Mouse (Mus musculus): Measurements from ENCODE around the gene Nphs1. TPM values are rescaled to one million over a fixed set of nuclear protein-coding genes. Genes with fewer than 3 reads are reported as not detected.
A peak's percentile ranks its signal among the peaks of the same experiment; 100 is the strongest.
"Not testable (repeated sequence)": the region's sequence is repeated elsewhere in the genome, so short reads cannot be mapped to it uniquely, and the experiment has no call there.

The Nphs1 gene
- polyA plus RNA-seq, 1 experiment from 2014 or later = not detected

DNA sequence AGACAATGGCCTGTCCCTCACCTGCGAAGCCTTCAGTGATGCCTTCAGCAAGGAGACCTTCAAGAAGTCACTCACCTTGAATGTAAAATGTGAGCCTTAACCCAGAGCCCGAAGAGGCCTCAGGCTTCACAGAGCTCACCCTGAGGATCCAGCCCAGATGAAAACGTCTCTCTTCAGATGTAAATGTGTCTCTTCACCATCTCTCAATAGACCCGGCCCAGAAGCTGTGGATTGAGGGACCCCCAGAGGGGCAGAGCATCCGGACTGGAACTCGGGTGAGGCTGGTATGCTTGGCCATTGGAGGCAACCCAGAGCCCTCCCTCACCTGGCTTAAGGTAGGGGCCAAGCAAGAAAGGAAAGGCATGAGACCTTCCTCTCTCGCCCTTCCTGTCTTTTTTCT lies 5.5 kb downstream of the Nphs1 start:
- no peaks in the 10 kb centered on the region for H3K36me3 ChIP-seq (ENCODE audit: control insufficient read depth, insufficient read depth, low read length)
- H3K9me3 ChIP-seq (ENCODE audit: control insufficient read depth, low read depth, low read length) = no peaks in the 10 kb centered on the region
- H3K4me2 ChIP-seq (replicated peaks; ENCODE audit: low read depth, low read length) = no peak overlapping the region
- no peak overlapping the region for H3K27ac ChIP-seq (ENCODE audit: low read length)
- ATAC-seq (ENCODE audit: insufficient number of reproducible peaks, insufficient read depth, low FRiP score, low read depth) = no peak
- peaks cover 63% of the 10 kb centered on the region for H3K27me3 ChIP-seq (ENCODE audit: control insufficient read depth, insufficient read depth, low read length)
- 35% methylated on average over 7 of the region's 7 CpGs for WGBS
- no peak overlapping the region for H3K9ac ChIP-seq (replicated peaks; ENCODE audit: low read depth, low read length)
- H3K4me3 ChIP-seq (ENCODE audit: low read depth, low read length) = no peak overlapping the region
- H3K4me1 ChIP-seq (ENCODE audit: control insufficient read depth, insufficient read depth, low read length) = 0 out of 2 replicates have a peak, but pooled peaks cover 4% of the 10 kb centered on the region

GRCm38 (mm10) chr7:30463996-30464395 lies 5.9 kb downstream of the Nphs1 start:
- H3K9me3 ChIP-seq (ENCODE audit: control insufficient read depth, low read depth, low read length) = no peaks in the 10 kb centered on the region
- no peak overlapping the region for H3K27ac ChIP-seq (ENCODE audit: low read length)
- no peak overlapping the region for H3K4me2 ChIP-seq (replicated peaks; ENCODE audit: low read depth, low read length)
- no peak overlapping the region for H3K4me3 ChIP-seq (ENCODE audit: low read depth, low read length)
- peaks cover 59% of the 10 kb centered on the region for H3K27me3 ChIP-seq (ENCODE audit: control insufficient read depth, insufficient read depth, low read length)
- H3K9ac ChIP-seq (replicated peaks; ENCODE audit: low read depth, low read length) = no peak overlapping the region
- WGBS = 23% methylated on average over 4 of the region's 4 CpGs
- no peak for ATAC-seq (ENCODE audit: insufficient number of reproducible peaks, insufficient read depth, low FRiP score, low read depth)
- H3K4me1 ChIP-seq (ENCODE audit: control insufficient read depth, insufficient read depth, low read length) = 0 out of 2 replicates have a peak, but pooled peaks cover 4% of the 10 kb centered on the region
- H3K36me3 ChIP-seq (ENCODE audit: control insufficient read depth, insufficient read depth, low read length) = no peaks in the 10 kb centered on the region

DNA sequence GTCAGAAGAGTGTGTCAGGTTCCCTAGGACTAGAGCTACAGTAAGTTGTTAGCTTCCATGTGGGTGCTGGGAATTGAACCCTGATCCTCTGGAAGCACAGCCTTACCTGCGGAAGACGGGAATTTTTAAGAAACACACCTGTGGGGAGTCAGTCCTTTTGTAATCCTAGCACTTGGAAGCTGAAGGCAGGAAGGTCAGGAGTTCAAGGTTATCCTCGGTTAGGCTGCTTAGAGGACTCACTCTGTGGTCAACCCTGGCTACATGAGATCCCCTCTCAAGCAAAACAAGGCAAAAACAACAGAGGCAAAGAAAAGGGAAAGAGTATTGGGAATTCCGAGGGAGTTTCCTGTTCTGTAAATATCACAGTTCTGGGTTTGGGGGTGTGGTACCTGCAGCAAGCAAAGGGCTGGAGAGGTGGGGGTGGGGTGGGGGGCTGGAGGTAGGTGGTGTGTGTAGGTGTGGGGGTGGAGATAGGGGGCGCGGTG lies 6.7 kb downstream of the Nphs1 start:
- Histone ChIP-seq H3K4me1 (ENCODE audit: control insufficient read depth, insufficient read depth, low read length) (0 out of 2 replicates have a peak, but pooled peaks cover 4% of the 10 kb centered on the region), H3K4me2 (replicated peaks; ENCODE audit: low read depth, low read length) (no peak overlapping the region), H3K9me3 (ENCODE audit: control insufficient read depth, low read depth, low read length) (no peaks in the 10 kb centered on the region), H3K4me3 (ENCODE audit: low read depth, low read length) (no peak overlapping the region), H3K36me3 (ENCODE audit: control insufficient read depth, insufficient read depth, low read length) (no peaks in the 10 kb centered on the region), H3K27me3 (ENCODE audit: control insufficient read depth, insufficient read depth, low read length) (peaks cover 52% of the 10 kb centered on the region), H3K27ac (ENCODE audit: low read length) (no peak overlapping the region), H3K9ac (replicated peaks; ENCODE audit: low read depth, low read length) (no peak overlapping the region)
- no peak for ATAC-seq (ENCODE audit: insufficient number of reproducible peaks, insufficient read depth, low FRiP score, low read depth)
- WGBS = 14% methylated on average over 6 of the region's 6 CpGs

GRCm38 (mm10) chr7:30472411-30472810 lies 14.3 kb downstream of the Nphs1 start:
- H3K27ac ChIP-seq (ENCODE audit: low read length) = no peak overlapping the region
- 0 out of 2 replicates have a peak, but pooled peaks cover under 1% of the 10 kb centered on the region for H3K27me3 ChIP-seq (ENCODE audit: control insufficient read depth, insufficient read depth, low read length)
- no peak overlapping the region for H3K4me2 ChIP-seq (replicated peaks; ENCODE audit: low read depth, low read length)
- WGBS = 48% methylated on average over 5 of the region's 5 CpGs
- H3K9ac ChIP-seq (replicated peaks; ENCODE audit: low read depth, low read length) = no peak overlapping the region
- H3K36me3 ChIP-seq (ENCODE audit: control insufficient read depth, insufficient read depth, low read length) = no peaks in the 10 kb centered on the region
- peaks cover 3% of the 10 kb centered on the region; the same call in 1 of the 2 replicates for H3K9me3 ChIP-seq (ENCODE audit: control insufficient read depth, low read depth, low read length)
- no peak overlapping the region for H3K4me3 ChIP-seq (ENCODE audit: low read depth, low read length)
- H3K4me1 ChIP-seq (ENCODE audit: control insufficient read depth, insufficient read depth, low read length) = peaks cover 2% of the 10 kb centered on the region; the same call in 1 of the 2 replicates
- no peak for ATAC-seq (ENCODE audit: insufficient number of reproducible peaks, insufficient read depth, low FRiP score, low read depth)

- Histone ChIP-seq H3K4me3 (ENCODE audit: low read depth, low read length) (no peak overlapping the region), H3K27me3 (ENCODE audit: control insufficient read depth, insufficient read depth, low read length) (no peaks in the 10 kb centered on the region), H3K27ac (ENCODE audit: low read length) (no peak overlapping the region), H3K4me2 (replicated peaks; ENCODE audit: low read depth, low read length) (no peak overlapping the region), H3K9ac (replicated peaks; ENCODE audit: low read depth, low read length) (no peak overlapping the region), H3K4me1 (ENCODE audit: control insufficient read depth, insufficient read depth, low read length) (peaks cover 5% of the 10 kb centered on the region; the same call in 1 of the 2 replicates), H3K9me3 (ENCODE audit: control insufficient read depth, low read depth, low read length) (peaks cover 3% of the 10 kb centered on the region; the same call in 1 of the 2 replicates), H3K36me3 (ENCODE audit: control insufficient read depth, insufficient read depth, low read length) (no peaks in the 10 kb centered on the region)
- WGBS = 61% methylated on average over 4 of the region's 4 CpGs
- ATAC-seq (ENCODE audit: insufficient number of reproducible peaks, insufficient read depth, low FRiP score, low read depth) = no peak
Observed at GRCm38 (mm10) chr7:30474999-30475398, 16.9 kb downstream of the Nphs1 start.

DNA sequence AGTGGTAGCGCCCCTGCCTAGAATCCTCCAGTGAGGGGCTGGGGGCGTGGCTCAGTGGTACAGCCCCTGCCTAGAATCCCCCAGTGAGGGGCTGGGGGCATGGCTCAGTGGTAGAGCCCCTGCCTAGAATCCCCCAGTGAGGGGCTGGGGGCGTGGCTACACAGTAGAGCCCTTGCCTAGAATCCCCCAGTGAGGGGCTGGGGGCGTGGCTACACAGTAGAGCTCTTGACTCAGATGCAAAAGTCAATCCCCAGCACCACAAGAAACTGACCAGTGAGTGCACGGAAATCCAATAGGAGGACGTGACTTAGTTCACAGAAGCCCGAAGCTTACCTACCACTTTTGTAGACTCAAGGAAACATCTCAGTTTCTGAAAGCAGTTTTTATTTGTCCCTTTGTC lies 18.0 kb downstream of the Nphs1 start:
- not testable (repeated sequence) for H3K9me3 ChIP-seq (ENCODE audit: control insufficient read depth, low read depth, low read length); H3K27me3 ChIP-seq (ENCODE audit: control insufficient read depth, insufficient read depth, low read length); H3K4me2 ChIP-seq (replicated peaks; ENCODE audit: low read depth, low read length); H3K27ac ChIP-seq (ENCODE audit: low read length); ATAC-seq (ENCODE audit: insufficient number of reproducible peaks, insufficient read depth, low FRiP score, low read depth); H3K4me3 ChIP-seq (ENCODE audit: low read depth, low read length); H3K36me3 ChIP-seq (ENCODE audit: control insufficient read depth, insufficient read depth, low read length); H3K4me1 ChIP-seq (ENCODE audit: control insufficient read depth, insufficient read depth, low read length); H3K9ac ChIP-seq (replicated peaks; ENCODE audit: low read depth, low read length)
- WGBS = 81% methylated on average over 6 of the region's 7 CpGs

GRCm38 (mm10) chr7:30477415-30478381 lies 19.6 kb downstream of the Nphs1 start:
- no peaks in the 10 kb centered on the region for H3K27me3 ChIP-seq (ENCODE audit: control insufficient read depth, insufficient read depth, low read length)
- H3K4me3 ChIP-seq (ENCODE audit: low read depth, low read length) = peak overlapping the region; percentile 15; the same call in 1 of the 2 replicates
- WGBS = 6% methylated on average over 31 of the region's 32 CpGs
- H3K9me3 ChIP-seq (ENCODE audit: control insufficient read depth, low read depth, low read length) = no peaks in the 10 kb centered on the region
- no peak for ATAC-seq (ENCODE audit: insufficient number of reproducible peaks, insufficient read depth, low FRiP score, low read depth)
- no peaks in the 10 kb centered on the region for H3K36me3 ChIP-seq (ENCODE audit: control insufficient read depth, insufficient read depth, low read length)
- H3K9ac ChIP-seq (replicated peaks; ENCODE audit: low read depth, low read length) = no peak overlapping the region
- peaks cover 5% of the 10 kb centered on the region; the same call in 1 of the 2 replicates for H3K4me1 ChIP-seq (ENCODE audit: control insufficient read depth, insufficient read depth, low read length)
- no peak overlapping the region for H3K27ac ChIP-seq (ENCODE audit: low read length)
- peak overlapping the region; percentile 24 for H3K4me2 ChIP-seq (replicated peaks; ENCODE audit: low read depth, low read length)

DNA sequence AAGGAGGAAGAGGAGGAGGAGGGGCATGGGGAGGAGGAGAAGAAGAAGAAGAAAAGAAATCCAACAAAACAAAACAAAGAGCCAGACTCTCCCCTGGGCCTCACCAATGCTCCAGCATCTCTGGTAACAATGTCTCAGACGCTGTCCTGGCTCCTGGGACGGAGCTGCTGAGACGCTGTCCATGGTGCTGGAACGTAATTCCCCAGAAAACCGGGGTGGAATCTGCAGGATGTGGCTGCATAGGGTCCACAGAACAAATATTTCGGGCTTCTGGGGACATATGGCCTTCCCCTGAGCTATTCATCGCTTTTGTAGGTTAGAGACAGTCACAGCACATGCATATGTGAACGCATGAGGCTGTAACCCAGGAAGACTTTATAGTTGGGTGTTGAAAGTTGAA lies 26.1 kb downstream of the Nphs1 start:
- no peak for ATAC-seq (ENCODE audit: insufficient number of reproducible peaks, insufficient read depth, low FRiP score, low read depth)
- 15% methylated on average over 8 of the region's 8 CpGs for WGBS
- Histone ChIP-seq H3K4me2 (replicated peaks; ENCODE audit: low read depth, low read length) (no peak overlapping the region), H3K9me3 (ENCODE audit: control insufficient read depth, low read depth, low read length) (no peaks in the 10 kb centered on the region), H3K27ac (ENCODE audit: low read length) (no peak overlapping the region), H3K9ac (replicated peaks; ENCODE audit: low read depth, low read length) (no peak overlapping the region), H3K27me3 (ENCODE audit: control insufficient read depth, insufficient read depth, low read length) (no peaks in the 10 kb centered on the region), H3K36me3 (ENCODE audit: control insufficient read depth, insufficient read depth, low read length) (no peaks in the 10 kb centered on the region), H3K4me3 (ENCODE audit: low read depth, low read length) (no peak overlapping the region), H3K4me1 (ENCODE audit: control insufficient read depth, insufficient read depth, low read length) (no peaks in the 10 kb centered on the region)

Measured in stomach, embryonic 14.5 days (tissue).